Mouse (Mus musculus) intestine, postnatal 0 days (tissue): ENCODE measurements around the gene B4galt5. TPM values are rescaled to one million over a fixed set of nuclear protein-coding genes. Genes with fewer than 3 reads are reported as not detected.

Experiments used
- ATAC-seq: fragments of 200-750 bp; cut with Nextera tagmentation; 2 replicates; pipeline ENCODE4 v1.8.0; 2017; ENCODE audit warnings: mild to moderate bottlenecking, moderate TSS enrichment, moderate library complexity
- H3K27ac ChIP-seq: fragments of 300-500 bp; sonication (generic); 2 replicates; pipeline ENCODE4 v1.5.1; 2014; ENCODE audit warnings: mild to moderate bottlenecking, low read depth, low read length, moderate library complexity
- H3K27me3 ChIP-seq: fragments of 300-500 bp; sonication (generic); replicated peaks from 2 replicates; pipeline ENCODE4 v1.6.1; 2014; ENCODE audit warnings: low read length, mixed read lengths; ENCODE audit not compliant: control insufficient read depth, insufficient read depth
- H3K36me3 ChIP-seq: fragments of 300-500 bp; sonication (generic); 2 replicates; pipeline ENCODE4 v1.6.1; 2014; ENCODE audit warnings: mild to moderate bottlenecking, moderate library complexity; ENCODE audit not compliant: control insufficient read depth, insufficient read depth
- H3K4me1 ChIP-seq: fragments of 300-500 bp; sonication (generic); replicated peaks from 2 replicates; pipeline ENCODE4 v1.6.1; 2014; ENCODE audit warnings: antibody characterized with exemption, low read length, mixed read lengths; ENCODE audit not compliant: control insufficient read depth, insufficient read depth
- H3K4me2 ChIP-seq: fragments of 300-500 bp; sonication (generic); replicated peaks from 2 replicates; pipeline ENCODE4 v1.6.1; 2014; ENCODE audit warnings: low read depth, mild to moderate bottlenecking, moderate library complexity
- H3K4me3 ChIP-seq: fragments of 300-500 bp; sonication (generic); 2 replicates; pipeline ENCODE4 v1.5.1; 2014; ENCODE audit warnings: low read depth, low read length
- H3K9ac ChIP-seq: fragments of 300-500 bp; sonication (generic); 2 replicates; pipeline ENCODE4 v1.6.1; 2014; ENCODE audit warnings: mild to moderate bottlenecking, low read depth, low read length
- H3K9me3 ChIP-seq: fragments of 300-500 bp; sonication (generic); 2 replicates; pipeline ENCODE4 v1.6.1; 2016; ENCODE audit warnings: mixed run types; ENCODE audit not compliant: control insufficient read depth
- CTCF ChIP-seq: sonication (generic); IDR thresholded peaks from 2 replicates; pipeline ENCODE4 v1.5.1; 2016; ENCODE audit warnings: low read depth, mild to moderate bottlenecking, control low read depth, antibody characterized with exemption, moderate library complexity
- WGBS: fragments of 180-500 bp; shearing (Covaris S2); extraction: QIAGEN DNeasy Blood & Tissue Kit; methylation state at CpG from one replicate; pipeline ENCODE4 v1.1.7; 2014; 5-methylcytosine and 5-hydroxymethylcytosine counted together
- polyA plus RNA-seq: library from polyadenylated mRNA; unstranded; fragments of >200 nt; fragmentation: Nextera tagmentation; extraction: Ambion mirVana; gene quantifications from 2 replicates; pipeline ENCODE4 v1.2.1, GENCODE M21; 2015

The B4galt5 gene
- polyA plus RNA-seq, 1 experiment from 2014 or later: 26.6 TPM

- WGBS: 61% methylated on average over 9 of the region's 9 CpGs
- Histone ChIP-seq H3K27me3 (no peaks in the 10 kb centered on the region), H3K4me3 (no peak overlapping the region), H3K9ac (no peak overlapping the region), H3K9me3 (no peaks in the 10 kb centered on the region), H3K4me1 (0 out of 2 replicates have a peak, but pooled peaks cover 5% of the 10 kb centered on the region), H3K4me2 (no peak overlapping the region), H3K27ac (peak overlapping the region; percentile 15; the same call in 1 of the 2 replicates), H3K36me3 (no peaks in the 10 kb centered on the region)
- ATAC-seq: no peak
- TF ChIP-seq CTCF: no peak
These were observed 5.7 kb upstream of the B4galt5 start for GRCm38 (mm10) chr2:167354611-167355165.

- Histone ChIP-seq H3K9me3 (no peaks in the 10 kb centered on the region), H3K4me1 (0 out of 2 replicates have a peak, but pooled peaks cover 5% of the 10 kb centered on the region), H3K36me3 (no peaks in the 10 kb centered on the region), H3K4me3 (no peak overlapping the region), H3K27ac (no peak overlapping the region), H3K4me2 (no peak overlapping the region), H3K9ac (no peak overlapping the region), H3K27me3 (no peaks in the 10 kb centered on the region)
- no peak for TF ChIP-seq CTCF
- no peak for ATAC-seq
- 67% methylated on average over 8 of the region's 8 CpGs for WGBS
These were observed 5.1 kb upstream of the B4galt5 start for GRCm38 (mm10) chr2:167354046-167354445.

GRCm38 (mm10) chr2:167352496-167352895, 3.5 kb upstream of the B4galt5 start:
- Histone ChIP-seq H3K9me3 (no peaks in the 10 kb centered on the region), H3K27me3 (no peaks in the 10 kb centered on the region), H3K4me1 (0 out of 2 replicates have a peak, but pooled peaks cover 5% of the 10 kb centered on the region), H3K27ac (no peak overlapping the region), H3K4me3 (no peak overlapping the region), H3K36me3 (no peaks in the 10 kb centered on the region), H3K9ac (no peak overlapping the region), H3K4me2 (no peak overlapping the region)
- no peak for TF ChIP-seq CTCF
- no peak for ATAC-seq
- 71% methylated on average over 6 of the region's 6 CpGs for WGBS

DNA sequence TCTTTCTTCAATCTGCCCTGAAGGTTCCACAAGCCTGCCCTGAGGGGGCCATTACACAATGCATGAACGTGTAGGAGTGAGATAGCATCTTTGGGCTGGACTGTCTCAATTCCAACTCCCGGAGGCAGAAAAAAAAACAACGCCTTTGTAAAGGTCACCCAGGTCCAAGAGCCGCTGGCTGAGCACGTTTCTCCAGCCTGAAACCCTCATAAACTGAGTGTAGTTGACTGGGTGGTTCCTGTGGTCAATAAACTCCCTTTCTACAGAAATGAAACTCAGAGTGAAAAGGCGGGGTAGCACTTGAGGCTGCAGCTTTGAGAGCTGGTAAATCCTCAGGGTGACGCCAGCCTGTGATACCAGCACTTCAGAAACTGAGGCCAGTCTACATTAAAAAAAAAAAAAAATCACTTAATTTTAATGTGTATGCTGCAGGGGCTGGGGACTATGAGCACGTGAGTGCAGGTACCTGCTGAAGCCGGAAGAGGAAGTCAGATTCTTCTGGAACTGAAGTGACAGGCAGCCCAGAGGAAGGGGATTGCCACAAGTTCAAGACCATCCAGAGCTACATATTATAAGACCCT, 2.5 kb upstream of the B4galt5 start:
- Histone ChIP-seq H3K36me3 (no peaks in the 10 kb centered on the region), H3K9me3 (no peaks in the 10 kb centered on the region), H3K9ac (0 out of 2 replicates have a peak overlapping the region, but pooled peaks have one; percentile 8), H3K4me2 (no peak overlapping the region), H3K27ac (peak overlapping the region; percentile 58), H3K4me3 (no peak overlapping the region), H3K27me3 (no peaks in the 10 kb centered on the region), H3K4me1 (peaks cover 5% of the 10 kb centered on the region; the same call in 1 of the 2 replicates)
- 33% methylated on average over 9 of the region's 9 CpGs for WGBS
- ATAC-seq: 0 out of 2 replicates have a peak, but pooled peaks have one; percentile 5
- no peak for TF ChIP-seq CTCF

DNA sequence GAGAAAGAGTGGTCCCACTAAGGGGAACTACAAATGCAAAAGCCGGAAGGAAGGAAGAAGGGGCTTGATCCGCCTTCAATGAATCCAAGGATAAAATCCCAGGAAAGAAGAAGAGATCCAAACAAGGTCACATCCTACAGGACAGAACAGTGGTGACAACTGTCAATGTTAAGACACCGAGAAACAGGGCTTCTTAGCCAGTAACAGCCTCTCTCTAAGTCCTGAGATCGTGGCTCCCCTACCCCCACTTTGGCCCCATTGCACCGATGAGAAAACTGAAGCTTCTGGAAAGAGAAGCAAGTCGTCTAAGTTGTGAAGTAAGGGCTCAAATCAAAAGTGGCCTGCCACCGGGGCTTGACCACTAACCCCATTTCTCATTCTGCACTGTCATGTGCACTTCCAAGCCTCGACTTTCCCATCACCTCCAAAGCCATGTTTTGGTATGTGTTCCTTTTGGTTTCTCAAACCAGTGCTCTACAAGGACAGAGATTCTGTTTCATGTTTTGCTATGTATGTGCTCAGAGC, 1.2 kb upstream of the B4galt5 start:
- TF ChIP-seq CTCF: no peak
- Histone ChIP-seq H3K9me3 (no peaks in the 10 kb centered on the region), H3K4me1 (peaks cover 5% of the 10 kb centered on the region; the same call in 1 of the 2 replicates), H3K27ac (no peak overlapping the region), H3K4me2 (no peak overlapping the region; the same call in 1 of the 2 replicates), H3K4me3 (no peak overlapping the region), H3K27me3 (no peaks in the 10 kb centered on the region), H3K36me3 (no peaks in the 10 kb centered on the region), H3K9ac (no peak overlapping the region)
- no peak for ATAC-seq
- 69% methylated on average over 8 of the region's 8 CpGs for WGBS

DNA sequence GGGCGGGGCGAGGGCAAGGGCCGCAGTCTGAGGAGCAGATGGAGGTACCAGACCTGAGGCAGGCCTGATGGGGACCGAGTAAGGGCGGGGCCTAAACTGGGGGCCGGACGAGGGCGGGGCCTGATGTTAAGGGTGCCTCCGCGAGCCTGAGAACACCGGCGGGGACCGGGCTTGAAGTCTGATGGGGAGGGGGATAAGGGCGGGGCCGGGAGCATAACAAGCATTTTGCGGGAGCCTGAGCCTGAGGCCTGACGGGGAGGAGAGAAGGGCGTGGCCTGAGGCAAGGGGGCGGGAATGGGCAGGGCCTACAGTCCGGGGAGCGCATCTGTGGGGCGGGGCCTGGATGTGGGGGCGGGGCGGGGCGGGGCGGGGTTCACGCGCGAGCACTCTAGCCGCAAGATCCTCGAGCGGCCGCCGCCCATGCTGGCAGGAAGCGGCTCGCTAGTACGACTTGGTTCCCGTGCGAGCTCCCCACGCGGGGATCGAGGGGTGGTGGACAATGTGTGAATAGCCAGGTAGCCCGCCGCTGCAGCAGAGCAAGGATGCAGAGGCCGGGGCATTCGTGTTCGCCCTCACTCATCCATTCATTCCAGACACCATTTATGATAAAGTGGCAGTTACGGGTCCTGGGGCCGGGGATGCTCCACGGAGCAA, 427 bp upstream of the B4galt5 start:
- H3K27me3 ChIP-seq: no peaks in the 10 kb centered on the region
- ATAC-seq: peak; percentile 93
- WGBS: 1% methylated on average over 49 of the region's 50 CpGs
- H3K27ac ChIP-seq: peak overlapping the region; percentile 87; the same call in 1 of the 2 replicates
- H3K36me3 ChIP-seq: no peaks in the 10 kb centered on the region
- H3K9ac ChIP-seq: peak overlapping the region; percentile 88
- peak; percentile 26 for TF ChIP-seq CTCF
- H3K4me1 ChIP-seq: peaks cover 3% of the 10 kb centered on the region; the same call in 1 of the 2 replicates
- H3K4me3 ChIP-seq: peak overlapping the region; percentile 91
- no peaks in the 10 kb centered on the region for H3K9me3 ChIP-seq
- peak overlapping the region; percentile 87 for H3K4me2 ChIP-seq
